Mouse (Mus musculus) adipocyte (in vitro differentiated cells): ENCODE measurements around the gene Armc5.

Source experiments
- DNase-seq: peaks from one replicate; pipeline ENCODE4 v3.0.0-alpha.2; 2016; ENCODE audit warnings: low spot score

The Armc5 gene

GRCm38 (mm10) chr7:128288923-128289544 is 51.9 kb downstream of the Armc5 start:
- peak; percentile 21 for DNase-seq
